Mouse (Mus musculus): ENCODE measurements at regions not wholly inside any gene's neighbourhood (a gene's known extent, or its start where the extent isn't known, plus 50 kb on each side); places are given as distances from the start of the nearest gene placed in this dataset.

DNA sequence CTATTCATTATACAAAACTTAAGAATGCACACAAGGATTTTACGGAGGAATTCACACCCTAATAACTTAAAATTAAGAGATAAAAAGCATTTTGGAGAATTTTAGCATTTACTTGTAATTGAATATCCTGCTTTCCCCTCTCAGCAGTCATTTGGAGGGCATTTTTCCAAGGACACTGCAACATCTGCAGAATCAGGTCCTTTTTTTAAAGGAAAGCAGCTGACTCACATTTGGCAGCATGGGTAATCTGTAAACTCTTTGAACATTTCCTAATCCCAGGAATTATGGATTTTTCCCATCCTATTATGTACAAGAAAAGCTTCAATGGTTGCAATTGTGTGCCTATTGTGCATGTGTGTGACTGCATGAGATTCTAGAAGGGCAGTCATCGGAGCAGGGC lies 112.0 kb downstream of the Gm19410 start:
- no peaks in the 10 kb centered on the region for H3K4me1 ChIP-seq
- 72% methylated on average over 2 of the region's 2 CpGs for WGBS (ENCODE audit: insufficient replicate concordance)
- H3K27me3 ChIP-seq (replicated peaks) = no peaks in the 10 kb centered on the region
- H3K9me3 ChIP-seq (replicated peaks) = no peaks in the 10 kb centered on the region
- H3K27ac ChIP-seq = no peak overlapping the region
- no peaks in the 10 kb centered on the region for H3K36me3 ChIP-seq
- no peak overlapping the region for H3K9ac ChIP-seq
- H3K4me3 ChIP-seq = no peak overlapping the region
- no peak overlapping the region for H3K4me2 ChIP-seq
- no peak for ATAC-seq

DNA sequence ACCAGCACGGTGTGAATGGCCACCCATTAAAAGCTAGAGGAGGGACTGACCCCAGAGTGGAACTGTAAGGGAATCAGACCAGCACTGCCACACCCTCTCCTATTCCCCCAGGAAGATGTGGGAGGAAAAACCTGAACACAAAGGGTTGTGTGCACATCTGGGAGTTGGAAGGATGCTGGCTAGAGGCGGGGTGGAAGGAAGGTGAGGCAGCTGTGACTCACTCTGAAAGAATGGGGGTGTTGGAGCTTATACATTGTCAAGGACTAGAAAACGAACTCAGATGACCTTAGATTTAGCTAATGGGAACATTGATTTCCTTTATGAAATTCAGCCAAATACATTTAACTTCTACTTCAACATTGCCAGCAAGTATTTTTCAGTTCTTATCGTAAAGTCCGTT lies 116.2 kb downstream of the Gm19410 start:
- Histone ChIP-seq H3K36me3 (no peaks in the 10 kb centered on the region), H3K4me2 (no peak overlapping the region), H3K4me3 (no peak overlapping the region), H3K9ac (no peak overlapping the region), H3K4me1 (no peaks in the 10 kb centered on the region), H3K9me3 (replicated peaks) (no peaks in the 10 kb centered on the region), H3K27ac (no peak overlapping the region), H3K27me3 (replicated peaks) (no peaks in the 10 kb centered on the region)
- no peak for ATAC-seq
- WGBS (ENCODE audit: insufficient replicate concordance) = 52% methylated on average over 5 of the region's 5 CpGs

DNA sequence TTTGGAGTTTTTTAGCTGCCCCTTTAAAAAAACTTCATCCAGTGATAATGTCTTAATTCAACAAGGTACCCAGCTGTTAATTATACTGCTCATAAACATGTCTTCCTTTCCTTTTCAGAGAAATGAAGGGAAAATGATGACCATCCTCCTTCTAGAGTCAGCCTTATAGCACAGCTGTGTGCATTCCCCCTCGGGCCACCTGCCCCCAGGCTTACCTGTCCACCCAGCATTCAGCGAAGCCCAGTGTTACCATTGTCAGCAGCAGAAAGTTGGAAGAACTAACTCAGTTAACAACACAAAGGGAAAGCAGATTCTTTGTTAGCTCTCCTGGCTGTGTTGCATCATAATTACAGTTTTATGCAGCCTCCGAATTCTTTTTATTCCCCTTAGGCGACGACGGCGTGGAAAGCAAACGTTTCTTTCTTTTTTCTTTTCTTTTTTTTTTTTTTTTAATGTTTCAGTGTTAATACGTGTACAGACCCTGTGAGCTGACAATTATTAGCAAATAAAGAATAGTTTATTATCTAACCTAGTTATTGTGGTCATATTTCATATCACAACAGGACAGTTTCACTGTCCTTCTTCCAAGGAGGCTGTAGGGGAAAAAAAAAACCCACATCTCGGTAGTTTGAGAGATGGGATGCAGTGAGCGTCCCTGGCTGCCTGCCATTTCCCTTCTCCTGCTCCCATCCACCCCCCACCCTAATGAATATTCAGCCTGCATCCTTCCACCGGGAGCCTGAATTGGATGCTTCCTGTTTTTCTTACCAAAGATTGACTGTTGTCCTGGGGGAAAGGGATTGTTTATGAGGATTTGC lies 117.3 kb downstream of the Gm19410 start:
- Histone ChIP-seq H3K4me3 (no peak overlapping the region), H3K9me3 (replicated peaks) (no peaks in the 10 kb centered on the region), H3K4me1 (no peaks in the 10 kb centered on the region), H3K36me3 (no peaks in the 10 kb centered on the region), H3K4me2 (no peak overlapping the region), H3K27me3 (replicated peaks) (no peaks in the 10 kb centered on the region), H3K27ac (no peak overlapping the region), H3K9ac (no peak overlapping the region)
- 40% methylated on average over 12 of the region's 12 CpGs for WGBS (ENCODE audit: insufficient replicate concordance)
- no peak for ATAC-seq

DNA sequence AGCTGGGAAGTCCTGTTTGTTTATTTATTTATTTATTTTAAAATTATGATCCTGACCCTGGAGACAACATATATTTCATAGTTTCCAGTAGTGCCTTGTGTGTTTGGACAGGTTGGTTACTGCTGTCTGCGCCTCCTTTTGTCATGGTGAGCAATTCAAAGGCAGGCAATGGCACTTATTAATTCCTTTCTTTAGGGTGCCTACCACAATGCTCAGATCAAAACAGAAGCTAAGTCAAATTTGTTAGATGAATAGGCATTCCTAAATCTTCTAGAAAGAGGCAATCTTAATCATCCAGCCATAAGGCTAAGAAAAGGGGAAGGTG lies 117.8 kb downstream of the Gm19410 start:
- WGBS (ENCODE audit: insufficient replicate concordance) = 50% methylated on average over 1 of the region's 1 CpGs
- Histone ChIP-seq H3K4me1 (no peaks in the 10 kb centered on the region), H3K4me3 (no peak overlapping the region), H3K4me2 (no peak overlapping the region), H3K9me3 (replicated peaks) (no peaks in the 10 kb centered on the region), H3K36me3 (no peaks in the 10 kb centered on the region), H3K27me3 (replicated peaks) (no peaks in the 10 kb centered on the region), H3K9ac (no peak overlapping the region), H3K27ac (no peak overlapping the region)
- ATAC-seq = no peak

DNA sequence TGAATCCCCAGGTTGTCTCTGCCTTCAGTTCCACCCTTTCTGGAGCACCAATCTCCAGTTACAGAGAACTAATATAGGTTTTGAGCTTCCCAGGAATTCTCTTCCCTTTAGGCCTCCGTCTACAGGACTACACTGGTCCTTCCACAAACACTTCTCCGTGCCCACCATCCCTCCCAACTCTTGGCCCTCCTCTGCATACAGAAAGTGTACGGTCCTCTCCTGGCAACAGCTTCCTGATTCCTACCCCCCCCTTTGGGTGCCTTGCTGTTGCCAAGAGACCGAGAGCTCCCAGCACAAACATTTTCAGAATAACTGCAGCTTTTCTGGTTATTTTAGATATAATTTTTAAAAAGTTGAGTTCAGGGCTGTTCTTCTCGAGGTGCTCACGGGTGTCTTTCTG lies 119.0 kb downstream of the Gm19410 start:
- no peak overlapping the region for H3K27ac ChIP-seq
- no peak overlapping the region for H3K9ac ChIP-seq
- no peaks in the 10 kb centered on the region for H3K36me3 ChIP-seq
- ATAC-seq = no peak
- no peak overlapping the region for H3K4me3 ChIP-seq
- no peaks in the 10 kb centered on the region for H3K9me3 ChIP-seq (replicated peaks)
- H3K4me1 ChIP-seq = no peaks in the 10 kb centered on the region
- WGBS (ENCODE audit: insufficient replicate concordance) = 58% methylated on average over 6 of the region's 6 CpGs
- no peak overlapping the region for H3K4me2 ChIP-seq
- no peaks in the 10 kb centered on the region for H3K27me3 ChIP-seq (replicated peaks)

DNA sequence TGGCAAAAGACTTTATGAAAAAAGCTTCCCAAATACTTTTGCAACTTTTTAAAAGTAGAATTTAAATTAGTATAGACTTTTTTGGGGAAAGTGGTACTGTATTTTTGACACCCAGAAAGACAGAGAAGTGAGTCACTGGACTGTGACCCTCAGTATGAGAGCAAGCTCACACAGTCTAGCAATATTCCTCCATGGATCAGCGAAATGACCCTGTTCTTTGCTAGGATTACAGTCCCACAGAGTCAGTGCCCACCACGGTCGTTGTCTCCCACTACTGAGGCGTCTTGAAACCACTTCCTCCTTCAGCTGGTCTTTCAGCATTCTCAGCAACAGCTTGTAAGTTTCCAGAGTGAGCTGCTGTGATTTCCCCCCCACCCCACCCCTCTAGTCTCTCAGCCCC lies 124.5 kb downstream of the Gm19410 start:
- H3K4me1 ChIP-seq = no peaks in the 10 kb centered on the region
- no peak overlapping the region for H3K4me2 ChIP-seq
- no peak for ATAC-seq
- WGBS (ENCODE audit: insufficient replicate concordance) = 38% methylated on average over 4 of the region's 4 CpGs
- H3K9ac ChIP-seq = no peak overlapping the region
- H3K36me3 ChIP-seq = no peaks in the 10 kb centered on the region
- H3K27me3 ChIP-seq (replicated peaks) = no peaks in the 10 kb centered on the region
- no peaks in the 10 kb centered on the region for H3K9me3 ChIP-seq (replicated peaks)
- H3K4me3 ChIP-seq = no peak overlapping the region
- no peak overlapping the region for H3K27ac ChIP-seq

DNA sequence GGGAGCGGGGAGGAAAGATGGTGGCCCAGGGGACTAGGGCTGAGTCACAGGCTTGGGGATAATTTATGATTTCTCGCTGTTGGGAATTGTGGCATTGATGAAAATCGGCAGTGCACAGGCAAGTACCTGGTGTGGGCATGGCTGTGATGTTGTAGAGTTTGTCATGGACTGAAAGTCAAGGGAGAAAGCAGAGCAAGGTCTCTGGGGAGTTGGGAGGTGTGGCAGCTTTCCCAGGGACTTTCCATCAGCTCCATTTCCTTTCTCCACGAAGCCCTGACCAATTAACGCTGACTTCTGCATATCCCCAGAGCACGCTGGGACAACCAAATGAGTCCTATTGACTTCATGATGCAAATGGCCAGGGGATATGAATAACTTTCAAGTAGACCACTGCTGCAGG lies 126.2 kb downstream of the Gm19410 start:
- no peaks in the 10 kb centered on the region for H3K36me3 ChIP-seq
- H3K9me3 ChIP-seq (replicated peaks) = no peaks in the 10 kb centered on the region
- H3K9ac ChIP-seq = no peak overlapping the region
- no peak for ATAC-seq
- H3K4me1 ChIP-seq = no peaks in the 10 kb centered on the region
- H3K4me2 ChIP-seq = no peak overlapping the region
- H3K27ac ChIP-seq = no peak overlapping the region
- no peak overlapping the region for H3K4me3 ChIP-seq
- 55% methylated on average over 6 of the region's 6 CpGs for WGBS (ENCODE audit: insufficient replicate concordance)
- no peaks in the 10 kb centered on the region for H3K27me3 ChIP-seq (replicated peaks)

DNA sequence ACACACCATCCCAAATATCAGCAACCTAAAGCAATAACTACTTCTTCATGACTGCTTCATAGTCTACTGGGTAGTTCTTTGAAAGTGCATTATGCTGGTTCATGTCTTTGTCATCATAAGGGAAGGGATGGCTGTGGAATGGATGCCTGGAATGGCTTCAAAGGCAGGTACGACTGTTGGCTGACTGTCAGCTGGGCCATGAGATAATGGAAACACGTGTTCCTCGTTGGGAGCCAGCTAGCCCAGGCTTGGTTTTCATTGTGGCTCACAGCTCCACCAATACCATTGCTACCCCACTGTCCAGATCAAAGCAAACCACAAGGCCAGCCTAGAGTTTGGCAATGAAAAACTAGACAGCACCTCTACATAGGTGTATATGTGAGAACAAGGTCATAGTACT lies 132.9 kb downstream of the Gm19410 start:
- Histone ChIP-seq H3K9ac (no peak overlapping the region), H3K27me3 (replicated peaks) (no peaks in the 10 kb centered on the region), H3K4me2 (no peak overlapping the region), H3K9me3 (replicated peaks) (no peaks in the 10 kb centered on the region), H3K36me3 (no peaks in the 10 kb centered on the region), H3K4me3 (no peak overlapping the region), H3K27ac (no peak overlapping the region), H3K4me1 (no peaks in the 10 kb centered on the region)
- 53% methylated on average over 3 of the region's 3 CpGs for WGBS (ENCODE audit: insufficient replicate concordance)
- no peak for ATAC-seq

DNA sequence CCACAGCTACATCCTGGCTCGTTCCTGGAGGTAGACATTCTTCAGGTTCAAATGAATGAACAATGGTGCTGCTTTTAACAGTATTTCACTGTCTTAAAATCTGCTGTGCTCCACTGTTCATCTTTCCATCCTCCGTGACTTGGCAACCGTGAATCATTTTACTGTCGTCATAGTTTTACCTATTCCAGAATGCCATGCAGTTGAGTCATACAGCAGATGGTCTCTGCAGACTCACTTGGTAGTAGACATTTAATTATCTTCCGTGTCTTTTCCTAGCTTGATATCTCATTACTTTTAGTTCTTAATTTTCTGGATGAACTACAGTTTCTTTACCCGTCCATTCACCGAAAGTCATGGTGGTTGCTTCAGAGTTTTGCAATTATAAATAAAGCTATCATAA lies 135.9 kb downstream of the Gm19410 start:
- ATAC-seq = no peak
- Histone ChIP-seq H3K9ac (no peak overlapping the region), H3K4me3 (no peak overlapping the region), H3K27ac (no peak overlapping the region), H3K27me3 (replicated peaks) (no peaks in the 10 kb centered on the region), H3K4me2 (no peak overlapping the region), H3K36me3 (no peaks in the 10 kb centered on the region), H3K4me1 (no peaks in the 10 kb centered on the region), H3K9me3 (replicated peaks) (no peaks in the 10 kb centered on the region)
- WGBS (ENCODE audit: insufficient replicate concordance) = 77% methylated on average over 7 of the region's 7 CpGs

DNA sequence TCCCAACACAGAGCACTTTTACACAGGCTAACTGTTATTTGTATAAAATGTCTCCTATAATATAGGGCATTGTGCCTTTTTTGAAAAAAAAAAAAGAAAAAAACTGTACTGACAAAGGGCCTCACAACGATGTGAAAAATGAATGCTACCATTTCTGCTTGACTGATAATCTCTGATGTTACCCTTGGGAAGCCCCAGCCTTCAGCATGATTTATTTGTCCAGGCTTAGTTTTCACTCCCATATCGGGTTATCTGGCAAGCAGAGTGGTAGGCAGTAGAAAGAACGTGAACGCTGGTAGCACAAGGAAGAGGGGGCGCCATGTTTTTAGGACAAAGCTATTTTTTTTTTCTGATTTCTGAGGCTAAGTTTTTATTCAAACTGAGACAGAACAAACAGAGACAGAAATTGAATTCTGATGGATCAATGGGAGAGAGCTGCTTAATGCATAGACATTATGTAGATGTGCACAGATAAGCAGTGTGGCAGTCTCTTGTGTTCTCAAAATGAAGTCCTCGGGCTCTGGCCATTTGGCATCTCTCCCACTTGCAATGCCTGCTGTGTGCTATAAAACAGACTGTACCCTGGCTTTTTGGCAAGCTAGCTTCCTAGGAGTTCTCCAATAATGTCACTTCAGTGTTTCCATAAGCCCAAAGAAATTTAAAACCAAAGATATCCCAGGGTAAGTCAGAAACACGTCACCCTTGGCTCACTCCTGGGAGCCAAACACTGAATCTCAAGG lies 139.3 kb downstream of the Gm19410 start:
- 70% methylated on average over 7 of the region's 7 CpGs for WGBS (ENCODE audit: insufficient replicate concordance)
- Histone ChIP-seq H3K27ac (no peak overlapping the region), H3K4me1 (no peaks in the 10 kb centered on the region), H3K4me3 (no peak overlapping the region), H3K36me3 (no peaks in the 10 kb centered on the region), H3K4me2 (no peak overlapping the region), H3K9ac (no peak overlapping the region), H3K27me3 (replicated peaks) (no peaks in the 10 kb centered on the region), H3K9me3 (replicated peaks) (no peaks in the 10 kb centered on the region)
- no peak for ATAC-seq

DNA sequence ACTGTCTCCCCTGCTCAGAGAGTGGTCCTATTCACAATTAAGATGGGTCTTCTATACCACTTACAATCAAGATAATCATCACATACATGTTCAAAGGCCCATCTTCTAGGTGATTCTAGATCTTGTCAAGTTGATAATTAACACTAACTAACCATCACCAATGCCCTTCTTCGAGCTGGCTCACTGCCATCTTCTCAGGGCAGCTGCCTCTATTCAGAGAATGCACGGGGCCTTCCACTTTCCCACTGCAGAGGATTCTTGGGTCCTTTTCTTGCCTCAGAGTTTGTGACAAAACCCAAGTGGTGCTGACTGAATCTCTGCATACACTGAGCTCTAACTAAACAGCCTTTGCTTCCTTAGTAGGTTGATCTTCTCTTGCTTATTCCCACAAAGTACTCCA lies 142.4 kb downstream of the Gm19410 start:
- Histone ChIP-seq H3K4me2 (no peak overlapping the region), H3K4me3 (no peak overlapping the region), H3K9me3 (replicated peaks) (no peaks in the 10 kb centered on the region), H3K27ac (no peak overlapping the region), H3K36me3 (no peaks in the 10 kb centered on the region), H3K4me1 (no peaks in the 10 kb centered on the region), H3K27me3 (replicated peaks) (no peaks in the 10 kb centered on the region), H3K9ac (no peak overlapping the region)
- 64% methylated on average over 2 of the region's 2 CpGs for WGBS (ENCODE audit: insufficient replicate concordance)
- ATAC-seq = no peak

DNA sequence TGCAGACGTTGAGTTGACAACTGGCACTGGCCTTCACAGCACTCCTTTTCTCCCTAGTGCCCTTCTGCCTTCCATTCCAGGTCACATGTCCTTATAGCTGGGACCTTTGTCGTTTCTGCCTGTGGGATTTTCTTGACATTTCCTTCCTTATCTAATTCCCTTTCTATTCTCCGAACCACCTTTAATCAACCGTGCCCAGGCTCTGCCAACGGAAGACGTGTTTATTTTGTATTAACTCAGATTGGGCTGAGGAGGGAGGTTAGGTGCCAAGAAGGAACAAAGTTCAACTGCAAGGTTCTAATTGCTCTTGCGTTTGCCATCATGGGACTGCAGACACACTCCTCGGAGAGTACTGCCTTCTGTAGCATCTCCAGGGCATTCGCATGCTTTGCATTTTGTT lies 146.7 kb downstream of the Gm19410 start:
- Histone ChIP-seq H3K4me1 (no peaks in the 10 kb centered on the region), H3K27me3 (replicated peaks) (no peaks in the 10 kb centered on the region), H3K4me2 (no peak overlapping the region), H3K4me3 (no peak overlapping the region), H3K27ac (no peak overlapping the region), H3K9ac (no peak overlapping the region), H3K36me3 (no peaks in the 10 kb centered on the region), H3K9me3 (replicated peaks) (no peaks in the 10 kb centered on the region)
- WGBS (ENCODE audit: insufficient replicate concordance) = 64% methylated on average over 9 of the region's 9 CpGs
- ATAC-seq = no peak

All from liver, embryonic 12.5 days (tissue).